In the genomic region with DNA sequence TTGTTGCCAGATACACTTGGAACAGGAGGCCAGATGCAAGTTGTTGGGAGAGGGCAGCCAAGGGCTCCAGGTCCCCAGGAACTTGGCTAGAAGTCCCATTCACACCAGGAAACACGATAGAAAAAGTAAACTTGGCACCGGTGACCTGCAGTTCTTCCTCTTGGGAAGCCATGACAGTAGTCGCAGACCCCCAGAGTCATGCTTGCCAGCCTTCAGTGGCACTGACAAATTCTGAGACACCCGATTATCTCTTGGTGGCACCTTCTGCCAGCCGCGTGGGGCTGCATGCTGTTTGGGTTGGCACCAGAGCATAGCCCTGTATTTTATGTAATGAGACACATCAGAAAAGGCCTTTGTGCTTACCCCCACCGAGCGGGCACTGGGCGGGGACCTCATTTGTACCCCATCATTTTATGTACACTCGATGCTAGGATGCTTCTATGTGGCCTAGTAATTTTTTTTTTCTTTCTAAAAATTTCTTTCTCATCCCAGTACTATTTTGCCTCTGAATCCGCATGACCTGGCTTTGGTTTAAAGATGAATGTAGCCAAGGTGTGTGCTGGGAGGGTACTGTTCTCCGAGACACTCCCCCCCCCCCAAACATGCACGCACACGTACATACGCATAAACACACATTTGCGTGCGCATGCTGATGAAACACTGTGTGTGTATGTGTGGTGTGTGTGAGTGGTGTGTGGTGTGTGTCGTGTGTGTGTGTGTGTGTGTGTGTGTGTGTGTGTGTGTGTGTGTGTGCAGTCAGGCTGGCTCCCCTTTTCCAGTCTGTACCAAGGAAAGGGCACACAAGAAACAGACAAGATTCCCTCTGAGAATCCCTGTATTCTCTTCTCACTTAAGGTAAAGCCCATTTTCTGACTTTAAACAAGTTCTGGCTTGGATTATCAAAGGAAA, we compare ENCODE assay signal across 9 mouse cellular contexts.
DNase-seq lines count a peak whose midpoint lies in the region; ATAC-seq and TF ChIP-seq lines count a peak whose summit lies in the region.
"Had no signal": no experiment of that assay in that cellular context is flagged by ENCODE, and none has a peak within 500 bp of the region (broad histone marks: within the 10 kb centered on the region; RNA-seq: fewer than 3 reads in every experiment).

No protein-coding gene starts in this region.

- 37% methylated on average over 18 of the region's 18 CpGs for WGBS in liver, adult 2 months
- WGBS in liver, embryonic 11.5 days = 71% methylated on average over 18 of the region's 18 CpGs
- WGBS in embryonic facial prominence, embryonic 12.5 days = 54% methylated on average over 18 of the region's 18 CpGs
- WGBS in kidney, embryonic 16.5 days = 61% methylated on average over 18 of the region's 18 CpGs
- WGBS in small intestine, adult 2 months = 30% methylated on average over 18 of the region's 18 CpGs

- H3K9ac ChIP-seq in liver, adult 2 months (ENCODE audit: low read depth, low read length) = peak overlapping the region; percentile 50
- no peak overlapping the region for H3K9ac ChIP-seq in liver, embryonic 11.5 days (ENCODE audit: low read depth, low read length)
- H3K9ac ChIP-seq in embryonic facial prominence, embryonic 12.5 days = no peak overlapping the region
- H3K9ac ChIP-seq in kidney, embryonic 16.5 days (replicated peaks; ENCODE audit: low read length) = no peak overlapping the region

- no peak overlapping the region for H3K4me3 ChIP-seq in liver, adult 2 months (ENCODE audit: insufficient read depth, low read depth, low read length)
- no peak overlapping the region for H3K4me3 ChIP-seq in liver, embryonic 11.5 days (ENCODE audit: low read depth, low read length)
- H3K4me3 ChIP-seq in embryonic facial prominence, embryonic 12.5 days = no peak overlapping the region
- H3K4me3 ChIP-seq in kidney, embryonic 16.5 days (ENCODE audit: low read length) = no peak overlapping the region
- no peak overlapping the region for H3K4me3 ChIP-seq in small intestine, adult 2 months (ENCODE audit: low read depth, low read length)

- H3K36me3 ChIP-seq in liver, adult 2 months (ENCODE audit: control insufficient read depth, insufficient read depth, low read length) = no peaks in the 10 kb centered on the region
- H3K36me3 ChIP-seq in liver, embryonic 11.5 days (ENCODE audit: control insufficient read depth, insufficient read depth, low read length) = no peaks in the 10 kb centered on the region
- H3K36me3 ChIP-seq in embryonic facial prominence, embryonic 12.5 days = no peaks in the 10 kb centered on the region
- H3K36me3 ChIP-seq in kidney, embryonic 16.5 days (ENCODE audit: insufficient read depth, low read length) = no peaks in the 10 kb centered on the region
- H3K36me3 ChIP-seq in small intestine, adult 2 months (ENCODE audit: control insufficient read depth, insufficient read depth, low read length) = no peaks in the 10 kb centered on the region
- H3K36me3 ChIP-seq: heart, embryonic 15.5 days had no signal

- no peak for TF ChIP-seq POLR2A in liver, adult 2 months (IDR thresholded peaks at IDR 0.05; ENCODE audit: extremely low read depth, insufficient read depth, low read length)
- TF ChIP-seq POLR2A in small intestine, adult 2 months (IDR thresholded peaks at IDR 0.05; ENCODE audit: low read depth, low read length) = no peak

- peaks cover 24% of the 10 kb centered on the region for H3K4me1 ChIP-seq in liver, adult 2 months (ENCODE audit: control insufficient read depth, insufficient read depth, low read length)
- H3K4me1 ChIP-seq in liver, embryonic 11.5 days (replicated peaks; ENCODE audit: control insufficient read depth, insufficient read depth, low read length) = peaks cover 36% of the 10 kb centered on the region
- H3K4me1 ChIP-seq in embryonic facial prominence, embryonic 12.5 days = peaks cover 27% of the 10 kb centered on the region
- peaks cover 28% of the 10 kb centered on the region for H3K4me1 ChIP-seq in kidney, embryonic 16.5 days (ENCODE audit: insufficient read depth, low read length)
- H3K4me1 ChIP-seq in small intestine, adult 2 months (ENCODE audit: control insufficient read depth, insufficient read depth, insufficient read length, low read length) = peaks cover 16% of the 10 kb centered on the region

- H3K4me2 ChIP-seq in liver, embryonic 11.5 days = no peak overlapping the region
- H3K4me2 ChIP-seq in embryonic facial prominence, embryonic 12.5 days (replicated peaks) = peak overlapping the region; percentile 38
- 0 out of 2 replicates have a peak overlapping the region, but pooled peaks have one; percentile 17 for H3K4me2 ChIP-seq in kidney, embryonic 16.5 days (replicated peaks; ENCODE audit: low read depth, low read length)

- intact Hi-C loops in left cerebral cortex, postnatal 10 days (cut with DNase I) = no loop called here

- peak overlapping the region; percentile 88 for H3K27ac ChIP-seq in liver, adult 2 months (replicated peaks; ENCODE audit: insufficient read depth, low read depth, low read length)
- H3K27ac ChIP-seq in liver, embryonic 11.5 days (ENCODE audit: low read depth, low read length) = no peak overlapping the region
- H3K27ac ChIP-seq in embryonic facial prominence, embryonic 12.5 days = no peak overlapping the region
- H3K27ac ChIP-seq in kidney, embryonic 16.5 days (ENCODE audit: low read length) = no peak overlapping the region
- H3K27ac ChIP-seq in small intestine, adult 2 months (ENCODE audit: insufficient read depth, low read depth, low read length) = peak overlapping the region; percentile 98

- DNase-seq in liver, adult 2 months (ENCODE audit: extremely low read depth, low read depth, low spot score) = peak; percentile 90
- no peak for DNase-seq in liver, embryonic 11.5 days (ENCODE audit: low spot score)
- no peak for DNase-seq in left cerebral cortex, postnatal 10 days (ENCODE audit: extremely low spot score in 1 of 2, low spot score in 2 of 2)
- DNase-seq in embryo, embryonic 11 days = no peak
- DNase-seq in thymus, postnatal 36 days = no peak

- H3K79me2 ChIP-seq in liver, adult 2 months (ENCODE audit: control insufficient read depth, insufficient read depth, low read length) = peaks cover 14% of the 10 kb centered on the region; the same call in 1 of the 2 replicates

- H3K27me3 ChIP-seq in liver, adult 2 months (ENCODE audit: control insufficient read depth, insufficient read depth, low read length) = no peaks in the 10 kb centered on the region
- H3K27me3 ChIP-seq in liver, embryonic 11.5 days (replicated peaks; ENCODE audit: control insufficient read depth, insufficient read depth, low read length) = no peaks in the 10 kb centered on the region
- H3K27me3 ChIP-seq in embryonic facial prominence, embryonic 12.5 days = no peaks in the 10 kb centered on the region
- no peaks in the 10 kb centered on the region for H3K27me3 ChIP-seq in kidney, embryonic 16.5 days (ENCODE audit: insufficient read depth, low read length)
- H3K27me3 ChIP-seq in small intestine, adult 2 months (ENCODE audit: control insufficient read depth, insufficient read depth, low read length) = no peaks in the 10 kb centered on the region
- H3K27me3 ChIP-seq: heart, embryonic 15.5 days had no signal

- ATAC-seq in liver, embryonic 11.5 days (replicated peaks; ENCODE audit: low FRiP score) = no peak
- no peak; the same call in 1 of the 2 replicates for ATAC-seq in embryonic facial prominence, embryonic 12.5 days (ENCODE audit: insufficient number of reproducible peaks, insufficient read depth, low FRiP score, low TSS enrichment)
- no peak for ATAC-seq in kidney, embryonic 16.5 days (ENCODE audit: low FRiP score, low TSS enrichment)

- H3K9me3 ChIP-seq in liver, embryonic 11.5 days (ENCODE audit: control insufficient read depth, low read length) = no peaks in the 10 kb centered on the region
- H3K9me3 ChIP-seq in embryonic facial prominence, embryonic 12.5 days = no peaks in the 10 kb centered on the region
- H3K9me3 ChIP-seq in kidney, embryonic 16.5 days (ENCODE audit: low read length) = no peaks in the 10 kb centered on the region
- H3K9me3 ChIP-seq: heart, embryonic 15.5 days had no signal

- no peak for TF ChIP-seq CTCF in liver, adult 2 months (IDR thresholded peaks at IDR 0.05; ENCODE audit: low read depth, low read length)
- TF ChIP-seq CTCF in small intestine, adult 2 months (IDR thresholded peaks at IDR 0.05; ENCODE audit: extremely low read depth, insufficient read length, insufficient replicate concordance, low read depth, low read length) = no peak

Comparison
In these comparisons a context has a peak if more than half of its experiments do, and no peak if none do; other contexts are left out.
1. H3K27ac ChIP-seq: peak in liver, adult 2 months (single experiment) and small intestine, adult 2 months (single experiment); none in liver, embryonic 11.5 days (single experiment), embryonic facial prominence, embryonic 12.5 days (single experiment) and kidney, embryonic 16.5 days (single experiment).